Mouse (Mus musculus): ENCODE results near the gene Arhgap31.

The Arhgap31 gene

DNA sequence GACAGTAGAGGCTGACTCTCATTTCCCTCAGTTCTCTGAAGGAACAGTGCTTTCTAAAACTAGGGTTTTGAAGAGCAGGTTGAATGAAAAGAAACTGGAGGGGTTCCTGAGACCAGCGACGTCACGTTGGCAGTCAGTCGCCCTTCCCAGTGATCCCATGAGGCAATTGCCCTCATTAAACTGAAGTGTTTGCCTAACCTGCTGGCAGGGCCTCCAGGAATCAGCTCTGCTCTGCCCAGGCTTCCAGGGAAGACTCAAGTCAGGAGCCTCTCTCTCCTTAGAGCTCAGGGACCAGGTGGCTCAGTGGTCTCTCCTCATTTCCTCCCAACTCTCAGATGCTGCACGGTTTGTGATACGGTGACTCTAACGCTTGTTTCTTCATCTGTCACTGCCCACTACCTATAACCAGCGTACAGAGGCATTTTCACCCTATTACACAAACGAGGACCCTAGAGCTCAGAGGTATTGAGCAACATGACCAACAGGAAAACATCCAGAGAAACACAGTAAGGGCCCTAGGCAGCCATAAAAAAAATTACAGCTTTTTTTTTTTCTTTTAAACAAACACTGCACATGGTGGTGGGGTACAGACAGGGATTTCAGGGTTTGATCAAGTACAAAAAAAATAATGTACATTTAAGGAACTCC is 64.2 kb downstream of the Arhgap31 start:
- no peak for DNase-seq

DNA sequence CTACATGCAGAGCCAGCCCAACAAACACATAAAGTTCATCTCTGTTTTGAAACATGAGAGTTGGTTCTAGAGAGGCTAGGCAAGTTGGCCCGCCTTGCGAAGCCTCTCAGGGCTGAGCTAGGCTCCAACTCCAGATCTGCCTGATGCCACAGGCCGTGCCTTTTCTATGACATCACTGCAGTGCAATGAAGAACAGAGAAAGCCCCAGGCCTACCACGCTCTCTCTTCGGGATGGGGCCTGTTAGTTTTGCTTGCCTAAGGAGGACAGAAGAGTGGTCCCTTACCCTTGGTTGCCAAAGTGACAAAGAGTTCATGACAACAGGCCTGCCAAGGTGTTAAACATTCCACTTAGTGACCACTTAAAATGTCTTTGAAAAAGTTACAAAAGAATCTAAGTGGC is 64.9 kb downstream of the Arhgap31 start:
- no peak for DNase-seq

DNA sequence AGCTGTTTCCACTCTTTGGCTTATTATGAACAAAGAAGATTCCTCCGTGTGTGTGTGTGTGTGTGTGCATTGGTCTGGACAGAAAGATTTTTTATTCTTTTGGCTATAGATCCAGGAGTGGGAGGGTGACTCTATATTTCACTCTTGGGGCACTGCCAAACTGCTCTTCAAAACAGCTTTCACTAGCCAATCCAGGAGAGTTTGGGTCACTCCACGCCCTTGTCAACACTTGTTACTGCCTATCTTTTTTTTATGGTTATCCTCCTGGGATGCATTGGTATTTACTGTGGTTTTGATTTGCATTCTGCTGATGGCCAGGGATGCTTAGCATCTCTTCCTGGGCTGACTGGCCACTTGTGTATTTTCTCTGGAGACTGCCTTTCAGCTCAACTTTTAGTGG is 68.6 kb downstream of the Arhgap31 start:
- DNase-seq, result no peak

DNA sequence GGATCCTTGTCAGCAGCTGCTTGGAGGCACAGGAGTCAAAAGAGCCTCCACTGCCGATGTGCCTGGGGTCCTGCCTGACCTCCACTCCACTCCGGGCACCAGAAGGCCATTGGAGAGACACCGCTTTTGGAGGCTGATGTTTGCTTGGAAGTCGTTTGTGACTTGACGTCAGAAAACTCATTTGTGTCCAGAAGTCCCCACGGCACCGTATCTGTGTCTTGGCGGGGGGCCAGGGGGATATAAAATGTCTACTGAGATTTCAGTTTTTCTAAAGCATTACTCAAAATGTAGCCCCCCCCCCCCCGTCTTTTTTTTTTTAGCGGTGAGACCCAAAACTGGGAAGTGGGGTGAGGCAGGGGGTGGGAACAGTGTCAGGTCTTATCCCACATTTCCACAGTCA is 76.0 kb downstream of the Arhgap31 start:
- no peak for DNase-seq

DNA sequence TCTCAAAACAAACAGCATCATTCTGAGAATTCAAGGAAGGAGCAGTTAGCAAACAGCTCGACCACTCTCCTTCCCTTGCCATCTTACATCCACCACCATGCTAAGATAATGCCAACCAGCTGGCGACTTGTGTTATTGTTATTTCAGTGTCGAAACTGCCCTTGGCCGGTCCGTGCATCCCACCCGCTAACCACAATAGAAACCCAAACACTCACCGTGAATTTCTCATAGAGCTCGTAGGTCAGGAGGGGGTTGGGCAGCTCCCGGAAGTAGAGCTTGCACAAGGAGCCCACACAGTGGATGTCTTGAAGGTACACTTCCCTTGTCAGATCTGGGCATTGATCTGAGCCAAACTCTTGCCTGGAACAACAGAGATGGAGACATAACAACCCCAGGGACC is 76.4 kb downstream of the Arhgap31 start:
- peak; percentile 67 for DNase-seq

DNA sequence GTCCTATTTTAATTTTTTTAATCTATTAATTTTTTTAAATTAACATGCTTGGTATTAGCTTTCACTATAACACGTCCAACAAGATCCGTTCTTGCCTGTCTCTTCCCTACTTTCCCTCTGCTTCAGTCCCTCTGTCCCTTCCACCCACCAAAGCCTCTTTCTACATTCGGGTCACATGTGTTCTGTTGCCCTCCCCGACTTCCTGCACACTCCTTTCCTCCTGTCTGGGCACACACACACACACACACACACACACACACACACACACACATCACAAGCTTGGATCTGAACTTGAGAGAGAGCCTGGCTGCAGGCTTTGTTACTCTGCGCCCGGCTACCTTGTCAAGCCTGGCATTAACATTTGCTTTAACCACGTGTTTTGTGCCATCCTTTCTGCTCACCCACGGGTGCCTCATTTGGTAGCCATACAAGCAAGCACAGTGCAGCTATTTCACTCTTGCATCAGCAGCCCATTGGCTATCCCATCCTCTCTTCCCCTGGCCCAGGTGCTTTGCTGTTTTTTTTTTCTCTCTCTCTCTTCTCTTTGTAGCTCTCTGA is 77.2 kb downstream of the Arhgap31 start:
- DNase-seq, result peak; percentile 65

DNA sequence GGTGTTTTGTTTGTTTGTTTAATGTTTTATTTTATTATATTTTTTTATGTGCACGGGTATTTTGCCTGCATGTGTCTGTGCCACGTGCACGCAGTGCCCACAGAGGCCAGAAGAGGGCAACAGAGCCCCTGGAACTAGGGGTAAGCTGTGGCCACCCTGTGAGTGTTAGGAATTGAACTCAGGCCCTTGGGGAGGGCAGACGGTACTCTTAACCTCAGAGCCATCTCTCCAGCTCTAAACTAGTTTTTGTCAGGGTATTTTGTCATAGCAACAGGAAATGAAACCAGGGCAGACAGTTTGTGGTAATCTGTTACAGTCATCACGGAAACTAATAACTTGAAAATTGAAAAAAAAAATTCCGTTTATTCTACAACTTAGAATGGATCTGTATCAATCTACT is 80.9 kb downstream of the Arhgap31 start:
- DNase-seq, result peak; percentile 85

DNA sequence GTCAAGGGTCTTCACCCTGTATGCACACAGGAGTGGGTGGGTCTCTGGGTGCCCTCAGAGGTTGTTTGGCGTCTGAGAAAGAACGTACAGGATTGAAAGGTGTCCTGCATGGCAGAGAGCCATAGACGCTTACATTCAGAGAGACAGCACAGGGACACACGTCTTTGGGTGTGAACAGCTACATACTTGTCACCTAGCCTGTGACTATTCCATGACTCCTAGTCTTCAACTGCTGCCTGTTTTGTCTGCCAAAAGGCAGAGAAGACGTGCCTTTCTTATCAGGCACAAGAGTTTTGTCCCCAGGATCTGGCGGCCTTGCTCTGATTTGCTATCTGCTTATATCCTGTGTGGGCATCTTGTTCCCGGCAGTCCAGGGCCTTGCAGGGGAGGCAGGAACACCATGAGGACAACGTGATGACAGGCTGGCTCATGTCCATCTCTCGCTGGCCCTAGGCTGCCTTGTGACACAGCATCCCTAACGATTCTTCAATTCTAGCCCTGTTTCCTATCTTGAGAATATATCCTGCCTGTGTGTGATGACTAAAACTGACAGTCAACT is 87.2 kb downstream of the Arhgap31 start:
- no peak for DNase-seq

DNA sequence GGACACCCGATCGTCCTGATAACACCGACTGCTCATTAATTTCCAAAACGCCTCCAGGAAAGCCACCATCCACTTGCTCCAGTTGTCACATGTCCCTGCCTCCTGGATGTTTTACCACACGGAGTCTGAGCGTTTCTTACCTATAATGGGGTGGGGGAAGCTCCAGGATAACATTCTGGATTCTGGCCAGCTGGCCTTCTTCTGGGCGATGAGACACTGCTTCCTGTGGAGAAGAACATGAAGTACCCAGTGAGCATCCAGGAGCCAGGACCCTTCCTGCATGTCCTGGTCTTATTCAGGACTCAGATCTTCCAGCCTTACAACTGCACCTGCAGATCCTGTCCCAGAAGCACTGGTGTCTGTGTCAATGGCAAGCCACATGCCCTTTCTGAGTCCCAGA is 87.7 kb downstream of the Arhgap31 start:
- no peak for DNase-seq

DNA sequence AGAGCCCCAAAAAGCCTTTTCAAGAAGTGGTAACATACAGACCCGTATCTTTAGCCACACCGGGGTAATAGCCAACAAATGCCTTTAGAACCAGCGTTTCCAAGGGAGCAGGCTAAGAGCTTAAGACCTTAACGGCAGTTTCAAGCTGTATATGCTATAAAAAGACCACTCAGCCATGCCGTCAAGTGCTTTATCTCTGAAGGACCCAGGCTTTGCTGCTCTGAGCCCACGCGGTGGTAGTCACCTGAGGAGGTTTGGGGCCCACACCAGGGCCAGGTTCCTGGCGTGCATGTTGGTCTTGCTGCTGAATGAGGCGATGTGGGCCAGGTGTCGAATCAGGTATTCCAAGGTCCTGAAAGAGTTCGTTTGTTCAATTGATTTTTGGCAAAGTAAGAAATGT is 88.8 kb downstream of the Arhgap31 start:
- no peak for DNase-seq

DNA sequence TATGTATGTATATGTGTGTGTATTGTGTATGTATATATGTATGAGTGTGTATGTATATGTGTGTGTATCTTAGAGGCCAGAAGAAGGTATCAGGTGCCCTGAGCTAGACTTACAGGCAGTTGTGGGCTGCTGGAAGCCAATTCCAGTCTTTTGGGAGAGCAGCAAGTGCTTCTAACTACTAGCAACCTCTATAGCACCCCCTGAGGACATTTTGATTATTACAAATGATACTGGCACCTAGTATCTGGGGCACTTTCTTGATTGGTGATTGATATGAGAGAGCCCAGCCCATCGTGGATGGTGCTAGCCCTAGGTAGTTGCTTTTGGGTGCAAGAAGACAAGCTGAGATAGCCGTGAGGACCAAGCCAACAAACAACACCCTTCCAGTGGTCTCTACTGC is 90.8 kb downstream of the Arhgap31 start:
- DNase-seq, result peak; percentile 19

DNA sequence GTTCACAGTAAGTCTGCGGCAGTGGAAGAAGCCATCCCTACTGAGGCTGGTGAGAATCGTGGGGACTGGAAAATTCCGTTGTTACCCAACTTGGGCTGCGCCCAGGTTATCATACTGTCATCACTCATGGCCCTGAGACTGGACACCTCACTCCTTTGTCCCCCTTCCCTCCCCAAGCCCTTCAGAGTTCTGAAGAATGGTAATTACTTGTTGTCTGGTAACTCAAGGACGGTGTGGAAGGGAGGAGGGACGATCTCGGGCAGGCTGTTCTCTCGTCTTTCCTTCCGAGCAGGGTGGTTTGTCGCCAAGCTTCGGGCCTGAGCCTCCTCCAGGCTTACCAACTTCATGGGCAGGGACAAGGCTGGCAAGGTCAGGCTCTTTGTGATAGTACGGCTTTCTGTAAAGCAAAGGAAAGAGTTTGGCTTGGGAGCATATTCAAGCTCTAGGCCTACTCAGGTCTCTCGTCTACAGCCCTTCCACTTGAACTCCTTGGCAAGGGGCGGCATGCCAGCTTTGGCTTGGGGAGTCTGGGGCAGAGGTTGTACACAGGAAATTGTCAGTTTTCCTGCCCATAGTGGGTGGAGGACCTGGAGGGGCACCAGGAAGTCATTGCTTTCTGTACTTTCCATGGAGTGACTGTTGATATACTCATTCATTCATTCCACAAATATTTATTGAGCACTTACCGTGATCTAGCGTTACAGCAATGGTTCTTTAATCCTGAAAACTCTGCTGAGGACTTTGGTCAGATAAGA is 92.2 kb downstream of the Arhgap31 start:
- no peak for DNase-seq

DNA sequence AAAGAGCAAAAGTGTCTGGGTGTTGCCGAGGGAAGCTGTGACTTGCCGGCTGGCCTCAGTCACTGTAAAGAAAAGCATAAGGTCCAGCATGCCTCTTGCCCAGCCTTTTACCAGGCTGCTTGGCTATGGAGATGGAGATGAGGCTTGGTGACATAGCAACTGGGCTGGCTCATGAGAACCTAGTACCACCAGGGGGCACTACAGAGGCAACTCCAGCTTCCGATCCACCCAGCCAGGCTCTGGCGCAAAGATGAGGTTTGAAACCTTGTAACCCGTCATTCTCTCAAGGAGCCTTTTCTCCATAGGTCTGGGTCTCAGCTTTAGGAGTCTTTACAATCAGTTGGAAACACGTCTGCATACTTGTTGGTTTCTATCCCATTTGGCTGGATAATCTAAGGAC is 94.0 kb downstream of the Arhgap31 start:
- DNase-seq, result peak; percentile 77

DNA sequence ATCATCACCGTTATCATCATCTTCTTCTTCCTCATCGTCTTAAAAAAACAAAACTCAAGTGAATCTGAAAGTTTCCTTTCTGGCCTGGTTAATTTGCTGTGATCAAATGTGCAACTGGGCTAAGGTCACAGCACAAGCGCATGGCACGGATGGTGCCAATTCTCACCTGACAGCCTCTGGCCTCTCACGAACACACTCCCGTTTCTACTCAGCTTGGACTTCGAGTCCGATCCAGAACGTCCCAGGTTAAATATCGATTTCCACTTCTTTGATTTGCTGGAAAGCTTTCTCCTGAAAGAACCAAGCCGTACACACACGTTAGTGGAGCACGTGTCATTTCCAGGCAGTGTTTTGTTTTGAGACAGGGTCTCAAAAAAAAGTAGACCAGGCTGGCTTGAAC is 95.1 kb downstream of the Arhgap31 start:
- no peak for DNase-seq

DNA sequence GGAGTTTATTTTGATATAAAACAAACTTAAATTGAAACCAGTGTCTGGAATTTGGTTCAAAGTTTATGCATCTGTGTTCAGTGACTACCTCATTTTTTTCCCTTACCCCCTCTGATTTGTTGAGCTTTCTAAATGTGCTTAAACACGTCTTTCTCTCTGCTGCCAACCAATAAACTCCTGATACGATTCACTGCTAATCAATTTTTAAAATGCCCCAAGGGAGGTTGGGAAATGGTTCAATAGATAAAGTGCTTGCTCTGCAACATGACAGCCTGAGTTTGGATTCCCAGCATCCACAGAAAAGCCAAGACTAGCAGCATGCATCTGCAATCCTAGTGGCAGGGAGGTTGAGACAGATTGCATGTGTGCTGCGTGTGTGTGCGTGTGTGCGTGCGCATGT is 99.4 kb downstream of the Arhgap31 start:
- DNase-seq, result no peak

DNA sequence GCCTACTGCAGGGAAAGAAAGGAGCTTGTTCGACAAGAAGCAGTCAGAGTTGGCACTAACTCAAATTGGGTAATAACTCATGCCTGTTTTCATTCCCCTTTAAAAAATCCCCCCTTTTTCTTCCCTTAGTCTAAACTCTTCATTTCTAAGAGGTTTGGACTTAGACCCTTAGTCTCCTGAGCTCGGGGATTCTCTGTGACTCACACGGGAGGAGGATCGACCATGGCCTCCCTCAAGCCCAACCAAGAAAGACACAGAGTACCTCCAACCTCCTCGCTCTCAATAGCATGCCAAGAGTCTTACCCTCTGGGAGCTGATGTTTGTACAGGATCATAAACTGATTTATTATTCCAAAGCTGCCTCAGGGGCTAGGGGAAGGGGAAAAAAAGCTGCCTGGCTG is 100.4 kb downstream of the Arhgap31 start:
- no peak for DNase-seq

DNA sequence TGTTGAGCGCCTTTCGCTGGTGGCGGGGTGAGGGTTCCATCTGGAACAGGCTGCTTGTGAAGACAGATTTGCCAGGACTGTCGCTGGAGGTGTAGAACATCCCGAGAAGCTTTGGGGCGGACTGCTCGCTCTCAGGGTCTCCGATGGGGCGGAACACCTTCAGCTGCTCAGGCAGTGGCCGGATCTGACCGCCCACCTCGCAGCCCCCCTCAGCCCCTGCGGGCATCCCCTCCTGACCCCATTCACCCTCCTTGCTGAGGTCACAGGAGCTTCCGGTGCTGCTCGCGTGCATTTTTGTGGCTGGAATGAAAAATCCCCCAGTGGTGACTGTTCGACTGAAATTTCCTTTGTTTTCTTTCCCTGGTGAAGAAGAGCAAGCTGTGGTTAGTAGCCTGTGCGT is 104.0 kb downstream of the Arhgap31 start:
- DNase-seq, result no peak

DNA sequence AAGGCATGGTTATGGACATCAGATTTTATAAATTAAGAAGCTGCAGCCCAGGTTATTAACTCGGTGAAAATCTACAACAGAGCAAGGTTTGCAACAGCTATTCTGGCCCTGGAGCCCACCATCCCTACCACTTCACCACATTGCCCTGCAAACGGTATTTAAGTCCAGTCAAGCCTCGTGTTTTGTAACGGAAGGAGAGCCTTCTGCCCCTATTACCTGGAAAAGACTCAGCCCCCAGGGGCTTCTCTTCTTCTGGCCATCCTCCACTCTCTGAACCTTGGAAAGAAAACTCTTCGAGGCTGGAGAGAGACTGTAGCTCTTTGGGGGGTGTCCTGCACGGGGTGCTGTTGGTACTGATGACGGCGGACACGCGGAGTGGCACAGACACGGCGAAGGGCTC is 104.4 kb downstream of the Arhgap31 start:
- DNase-seq, result no peak

DNA sequence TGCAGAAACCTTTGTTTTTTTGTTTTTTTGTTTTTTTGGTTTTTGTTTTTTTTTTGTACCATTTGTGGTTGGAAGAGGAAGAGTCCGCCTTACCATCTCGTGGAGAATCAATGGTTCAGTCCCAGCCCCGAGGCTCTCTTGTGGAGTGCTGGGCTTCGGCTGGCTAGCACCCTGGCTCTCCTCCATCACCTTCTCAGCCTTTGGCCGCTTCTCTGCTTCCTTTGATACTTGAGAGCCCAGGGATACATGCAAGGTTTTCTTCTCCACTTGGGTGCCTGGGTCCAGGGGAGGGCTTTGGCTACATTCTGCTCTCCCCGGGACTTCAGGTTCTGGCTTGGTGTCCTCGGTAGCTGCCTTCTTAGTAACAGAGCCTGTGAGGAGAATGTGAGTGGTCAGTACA is 106.6 kb downstream of the Arhgap31 start:
- DNase-seq, result no peak

DNA sequence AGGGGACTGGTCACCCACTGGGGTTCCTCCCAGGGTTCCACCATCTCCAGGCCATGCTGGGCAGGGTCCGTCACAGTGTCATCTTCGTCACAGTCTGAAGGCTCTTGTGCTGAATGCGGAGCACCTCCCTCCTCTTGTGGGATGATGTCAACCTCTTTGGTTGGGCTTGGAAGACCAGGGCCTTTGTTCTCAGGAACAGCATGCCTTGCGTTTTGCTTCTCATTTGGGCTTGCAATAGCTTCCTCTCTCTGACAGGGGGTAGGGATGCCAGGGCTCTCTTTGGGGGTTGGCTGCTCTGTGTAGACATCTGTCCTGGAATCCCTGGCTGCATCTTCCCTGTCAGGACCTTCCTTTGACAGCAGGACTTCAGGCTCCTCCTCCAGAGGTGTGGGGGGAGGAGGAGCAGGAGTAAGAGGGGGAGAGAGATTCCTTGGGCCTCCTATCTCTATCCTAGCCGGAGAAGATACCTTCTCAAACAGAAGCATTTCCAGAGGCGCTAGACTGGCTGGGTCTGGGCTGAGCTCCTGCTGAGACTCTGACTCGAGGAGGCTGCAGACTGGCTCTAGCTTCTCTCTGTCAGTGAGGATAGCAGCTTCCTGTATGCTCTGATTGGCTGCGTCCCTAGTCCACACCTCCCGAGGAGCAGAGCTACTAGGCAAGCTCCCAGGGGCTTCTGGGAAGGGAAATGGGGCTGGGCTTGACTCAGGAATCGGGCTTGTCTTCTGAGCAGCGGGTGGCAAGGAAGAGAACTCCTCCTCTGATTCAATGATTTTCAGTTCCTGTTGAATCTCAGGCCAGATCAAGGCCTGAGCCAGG is 109.9 kb downstream of the Arhgap31 start:
- peak; percentile 18 for DNase-seq

DNA sequence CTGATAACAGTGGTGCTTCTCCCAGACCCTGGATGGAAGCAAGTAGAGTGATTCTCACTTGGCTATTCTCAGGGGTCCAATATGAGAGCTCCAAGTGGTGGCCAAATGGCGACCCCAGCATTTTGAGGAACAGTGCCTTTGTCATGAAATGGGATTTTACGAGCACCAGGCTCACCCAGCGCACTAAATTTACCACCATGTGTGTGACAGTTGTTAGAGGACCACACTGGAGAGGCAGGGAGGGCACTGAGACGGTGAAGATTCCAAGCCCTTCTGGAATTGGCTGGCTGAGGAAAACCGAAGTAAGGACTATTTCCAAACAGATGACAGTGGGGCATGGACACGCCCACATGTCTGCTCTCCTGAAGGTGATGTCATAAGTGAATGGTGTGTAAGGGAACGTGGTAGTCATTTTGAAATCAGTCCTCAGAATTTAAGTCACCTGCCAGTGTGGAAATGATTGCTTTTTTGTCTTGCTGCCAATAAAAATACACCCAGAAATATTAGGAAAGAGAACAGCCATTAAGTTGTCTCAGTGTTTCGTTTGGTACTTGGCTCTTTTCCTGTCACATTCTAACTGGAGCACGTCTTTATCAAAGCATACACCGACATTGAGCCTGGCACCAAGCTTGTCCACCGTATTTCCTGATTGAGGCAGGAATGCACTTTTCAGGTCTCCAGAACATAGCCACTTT is 113.9 kb downstream of the Arhgap31 start:
- DNase-seq, result no peak

DNA sequence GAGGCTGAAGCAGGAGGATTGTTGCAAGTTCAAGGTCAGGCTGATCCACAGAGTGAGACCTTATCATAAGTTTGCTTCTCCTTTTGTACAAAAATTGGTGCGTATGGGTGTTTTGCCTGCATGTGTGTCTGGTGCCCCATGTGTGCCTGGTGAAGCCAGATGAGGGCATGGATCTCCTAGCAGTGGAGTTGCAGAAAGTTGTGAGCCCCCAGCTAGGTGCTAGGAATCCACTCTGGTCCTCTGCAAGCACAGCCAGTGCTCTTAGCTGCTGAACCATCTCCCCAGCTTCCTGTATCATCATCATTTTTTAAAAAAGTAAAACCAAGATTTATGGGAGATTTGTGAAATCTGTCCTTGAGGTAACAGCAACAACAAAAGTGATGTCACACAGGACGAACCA is 116.4 kb downstream of the Arhgap31 start:
- DNase-seq, result no peak

DNA sequence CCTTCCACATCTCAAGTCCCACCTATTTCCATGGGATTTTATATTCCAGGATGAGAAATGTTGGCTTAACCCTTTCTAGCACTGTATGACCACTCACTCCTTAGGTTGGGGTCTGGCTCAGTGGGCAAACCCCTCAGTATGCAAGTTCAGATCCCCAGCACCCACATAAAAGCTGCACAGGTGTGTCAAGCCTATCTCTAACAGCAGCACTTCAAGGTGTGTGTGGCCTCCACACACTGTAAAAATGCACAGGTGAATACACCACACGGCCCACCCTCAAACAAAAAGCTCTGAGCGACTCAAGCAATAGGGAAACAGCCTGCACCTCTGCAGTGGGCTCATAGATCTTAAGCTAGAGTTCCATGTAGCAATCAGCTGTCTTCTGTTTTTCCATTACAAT is 117.0 kb downstream of the Arhgap31 start:
- no peak for DNase-seq
